Mouse (Mus musculus) brain, adult 2 months (tissue): ENCODE measurements at regions not wholly inside any gene's neighbourhood (a gene's known extent, or its start where the extent isn't known, plus 50 kb on each side); places are given as distances from the start of the nearest gene placed in this dataset.

Experiments used
- DNase-seq: peaks from one replicate; pipeline ENCODE4 v3.0.0; 2011; ENCODE audit warnings: low read depth, low spot score

- DNase-seq: peak; percentile 72
Measured at GRCm38 (mm10) chr6:44341486-44341996, 675.5 kb upstream of the Tpk1 start.

GRCm38 (mm10) chr6:44297413-44297812 lies 631.3 kb upstream of the Tpk1 start:
- DNase-seq: peak; percentile 98
